Mouse (Mus musculus) layer of hippocampus, adult 18-20 months (tissue): ENCODE results near the gene Cgn. TPM values are rescaled to one million over a fixed set of nuclear protein-coding genes. Genes with fewer than 3 reads are reported as not detected.

Source experiments
- DNase-seq, 2 experiments: peaks; one replicate each; pipeline ENCODE4 v3.0.0; 2022; ENCODE audit warnings: low spot score in 2 of 2
- long read RNA-seq: library from polyadenylated mRNA; stranded (forward); transcript quantifications from one replicate; pipeline ENCODE4 v2.0.0, GENCODE M21; 2021
- total RNA-seq, 2 experiments: library from RNA; stranded (reverse); gene quantifications; 2 replicates each; pipeline ENCODE4 v1.2.3; 2021

Cgn gene
- 1 to 10 TPM; 3.6 to 3.7 TPM for total RNA-seq
- long read RNA-seq, partial matches to known transcripts: 0 of 2 reads
- long read RNA-seq, other reads (novel, unspliced or antisense): 2 of 2 reads

GRCm38 (mm10) chr3:94786367-94786835 lies at the start of gene Cgn:
TSS of gene Cgn (minus strand) at chr3:94786492.
- peak; percentile 90 to 92 for DNase-seq

GRCm38 (mm10) chr3:94835396-94835795 lies 49.1 kb upstream of the Cgn start:
- DNase-seq: no peak

- no peak for DNase-seq
Observed at GRCm38 (mm10) chr3:94833358-94833757, 47.1 kb upstream of the Cgn start.

GRCm38 (mm10) chr3:94832701-94833100 lies 46.4 kb upstream of the Cgn start:
- DNase-seq: no peak

- DNase-seq: no peak
Observed at GRCm38 (mm10) chr3:94832100-94832499, 45.8 kb upstream of the Cgn start.

GRCm38 (mm10) chr3:94824110-94824509 lies 37.8 kb upstream of the Cgn start:
- no peak for DNase-seq

GRCm38 (mm10) chr3:94822082-94822481 lies 35.8 kb upstream of the Cgn start:
- DNase-seq: no peak

- peak in 1 of 2 experiments; percentile 28 for DNase-seq
Observed at GRCm38 (mm10) chr3:94821008-94821638, 34.8 kb upstream of the Cgn start.

GRCm38 (mm10) chr3:94819452-94820425 lies 33.4 kb upstream of the Cgn start:
- DNase-seq: no peak

GRCm38 (mm10) chr3:94817731-94818130 lies 31.4 kb upstream of the Cgn start:
- DNase-seq: no peak

- DNase-seq: no peak
Observed at GRCm38 (mm10) chr3:94815603-94816002, 29.3 kb upstream of the Cgn start.

GRCm38 (mm10) chr3:94814663-94815062 lies 28.4 kb upstream of the Cgn start:
- no peak for DNase-seq

- no peak for DNase-seq
Observed at GRCm38 (mm10) chr3:94814063-94814462, 27.8 kb upstream of the Cgn start.

GRCm38 (mm10) chr3:94813651-94814050 lies 27.4 kb upstream of the Cgn start:
- DNase-seq: no peak

GRCm38 (mm10) chr3:94811628-94812027 lies 25.3 kb upstream of the Cgn start:
- peak in 1 of 2 experiments; percentile 34 for DNase-seq

GRCm38 (mm10) chr3:94808296-94808695 lies 22.0 kb upstream of the Cgn start:
- no peak for DNase-seq

- no peak for DNase-seq
Observed at GRCm38 (mm10) chr3:94804976-94805375, 18.7 kb upstream of the Cgn start.

- DNase-seq: peak in 1 of 2 experiments; percentile 14
Observed at GRCm38 (mm10) chr3:94804146-94804545, 17.9 kb upstream of the Cgn start.

- DNase-seq: no peak
Observed at GRCm38 (mm10) chr3:94796181-94796580, 9.9 kb upstream of the Cgn start.

GRCm38 (mm10) chr3:94795596-94796140 lies 9.4 kb upstream of the Cgn start:
- DNase-seq: no peak

GRCm38 (mm10) chr3:94794359-94794758 lies 8.1 kb upstream of the Cgn start:
- no peak for DNase-seq

GRCm38 (mm10) chr3:94793672-94794071 lies 7.4 kb upstream of the Cgn start:
- DNase-seq: no peak
